Mouse (Mus musculus): ENCODE data around the gene Gldc.

- TF ChIP-seq POLR2A (IDR thresholded peaks at IDR 0.05; ENCODE audit: low read depth, low read length) (no peak), CTCF (IDR thresholded peaks at IDR 0.05; ENCODE audit: extremely low read depth, insufficient read depth, insufficient read length, insufficient replicate concordance) (no peak)
Measured at GRCm38 (mm10) chr19:30118344-30119312, 56.6 kb downstream of the Gldc start.

Measured in spleen, adult 2 months (tissue).